Mouse (Mus musculus): Measurements from ENCODE around the gene Hist1h2af.
"Not testable (repeated sequence)": the region's sequence is repeated elsewhere in the genome, so short reads cannot be mapped to it uniquely, and the experiment has no call there.

The Hist1h2af gene

GRCm38 (mm10) chr13:23554393-23554792 is 20.7 kb downstream of the Hist1h2af start:
- no peak for DNase-seq (ENCODE audit: inconsistent age in 2 of 2, low spot score in 1 of 2)

DNA sequence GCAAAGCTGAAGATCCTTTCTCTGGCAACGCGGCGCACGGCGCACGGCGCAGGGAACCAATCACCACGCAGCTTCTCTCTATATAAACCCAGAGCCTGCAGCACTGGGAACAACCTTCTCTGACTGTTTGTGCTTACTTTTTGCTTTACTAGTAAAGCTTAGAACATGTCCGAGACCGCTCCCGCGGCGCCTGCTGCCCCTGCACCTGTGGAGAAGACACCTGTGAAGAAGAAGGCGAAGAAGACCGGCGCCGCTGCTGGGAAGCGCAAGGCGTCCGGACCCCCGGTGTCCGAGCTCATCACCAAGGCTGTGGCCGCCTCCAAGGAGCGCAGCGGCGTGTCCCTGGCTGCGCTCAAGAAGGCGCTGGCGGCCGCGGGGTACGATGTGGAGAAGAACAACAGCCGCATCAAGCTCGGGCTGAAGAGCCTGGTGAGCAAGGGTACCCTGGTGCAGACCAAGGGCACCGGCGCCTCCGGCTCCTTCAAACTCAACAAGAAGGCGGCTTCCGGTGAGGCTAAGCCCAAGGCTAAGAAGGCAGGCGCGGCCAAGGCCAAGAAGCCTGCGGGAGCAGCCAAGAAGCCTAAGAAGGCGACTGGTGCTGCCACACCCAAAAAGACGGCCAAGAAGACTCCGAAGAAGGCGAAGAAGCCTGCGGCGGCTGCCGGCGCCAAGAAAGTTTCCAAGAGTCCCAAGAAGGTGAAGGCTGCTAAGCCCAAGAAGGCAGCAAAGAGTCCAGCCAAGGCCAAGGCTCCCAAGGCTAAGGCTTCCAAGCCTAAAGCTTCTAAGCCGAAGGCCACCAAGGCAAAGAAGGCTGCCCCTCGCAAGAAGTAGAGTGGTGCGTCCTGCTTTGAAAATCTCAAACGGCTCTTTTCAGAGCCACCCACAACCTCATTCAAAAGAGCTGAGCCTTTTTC is 21.5 kb downstream of the Hist1h2af start:
- DNase-seq (ENCODE audit: inconsistent age in 2 of 2, low spot score in 1 of 2): peak; percentile 76 to 93

- DNase-seq (ENCODE audit: inconsistent age in 2 of 2, low spot score in 1 of 2): peak; percentile 66 to 94
Measured at GRCm38 (mm10) chr13:23555839-23556416, 22.2 kb downstream of the Hist1h2af start.

GRCm38 (mm10) chr13:23556906-23557305 is 23.2 kb downstream of the Hist1h2af start:
- DNase-seq (ENCODE audit: inconsistent age in 2 of 2, low spot score in 1 of 2): no peak

- not testable (repeated sequence) for DNase-seq (ENCODE audit: inconsistent age in 2 of 2, low spot score in 1 of 2)
Measured at GRCm38 (mm10) chr13:23560699-23561098, 27.0 kb downstream of the Hist1h2af start.

GRCm38 (mm10) chr13:23561531-23561882 is 27.8 kb downstream of the Hist1h2af start:
- not testable (repeated sequence) for DNase-seq (ENCODE audit: inconsistent age in 2 of 2, low spot score in 1 of 2)

- peak; percentile 95 to 98 for DNase-seq (ENCODE audit: inconsistent age in 2 of 2, low spot score in 1 of 2)
Measured at GRCm38 (mm10) chr13:23561883-23562659, 28.4 kb downstream of the Hist1h2af start, which contains the start of gene Hist1h3e. Gene Hist1h3e, minus strand, starts transcription at chr13:23562369.

GRCm38 (mm10) chr13:23562699-23563462 is 29.2 kb downstream of the Hist1h2af start:
- DNase-seq (ENCODE audit: inconsistent age in 2 of 2, low spot score in 1 of 2): peak; percentile 49 to 90

- DNase-seq (ENCODE audit: inconsistent age in 2 of 2, low spot score in 1 of 2): no peak
Measured at GRCm38 (mm10) chr13:23564482-23564881, 30.8 kb downstream of the Hist1h2af start.

DNA sequence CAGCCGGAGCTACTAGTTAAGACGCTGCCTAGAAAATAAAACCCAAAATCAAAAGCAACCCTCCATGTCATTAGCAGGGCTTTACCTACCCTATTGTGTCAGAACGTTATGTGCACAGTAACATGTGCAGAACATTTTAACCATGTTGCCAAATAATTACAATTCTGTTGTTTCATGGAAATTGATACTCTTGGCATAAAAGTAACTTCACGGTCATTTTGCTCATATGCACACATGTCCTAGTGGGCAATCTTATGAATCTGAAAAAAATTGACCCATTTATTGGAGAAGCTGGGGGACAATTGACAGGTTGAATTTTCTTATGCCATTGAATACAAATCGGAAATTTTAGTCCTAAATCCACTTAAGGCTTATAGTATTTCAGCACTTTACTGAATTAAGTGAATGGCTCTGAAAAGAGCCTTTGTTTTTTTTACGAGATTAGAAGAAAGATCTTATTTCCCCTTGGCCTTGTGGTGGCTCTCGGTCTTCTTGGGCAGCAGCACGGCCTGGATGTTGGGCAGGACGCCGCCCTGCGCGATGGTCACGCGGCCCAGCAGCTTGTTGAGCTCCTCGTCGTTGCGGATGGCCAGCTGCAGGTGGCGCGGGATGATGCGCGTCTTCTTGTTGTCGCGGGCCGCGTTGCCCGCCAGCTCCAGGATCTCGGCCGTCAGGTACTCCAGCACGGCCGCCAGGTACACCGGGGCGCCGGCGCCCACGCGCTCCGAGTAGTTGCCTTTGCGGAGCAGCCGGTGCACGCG is 36.7 kb downstream of the Hist1h2af start:
- DNase-seq (ENCODE audit: inconsistent age in 2 of 2, low spot score in 1 of 2): peak in 1 of 2 experiments; percentile 39

GRCm38 (mm10) chr13:23571022-23571503 is 37.4 kb downstream of the Hist1h2af start, which contains the start of the genes Hist1h2ae and Hist1h2bg:
Gene Hist1h2ae, minus strand, starts transcription at chr13:23571220.
Gene Hist1h2bg, plus strand, starts transcription at chr13:23571396.
- DNase-seq (ENCODE audit: inconsistent age in 2 of 2, low spot score in 1 of 2): peak; percentile 80 to 96

GRCm38 (mm10) chr13:23571504-23572217 is 38.0 kb downstream of the Hist1h2af start:
- DNase-seq (ENCODE audit: inconsistent age in 2 of 2, low spot score in 1 of 2): peak in 1 of 2 experiments; percentile 66

DNA sequence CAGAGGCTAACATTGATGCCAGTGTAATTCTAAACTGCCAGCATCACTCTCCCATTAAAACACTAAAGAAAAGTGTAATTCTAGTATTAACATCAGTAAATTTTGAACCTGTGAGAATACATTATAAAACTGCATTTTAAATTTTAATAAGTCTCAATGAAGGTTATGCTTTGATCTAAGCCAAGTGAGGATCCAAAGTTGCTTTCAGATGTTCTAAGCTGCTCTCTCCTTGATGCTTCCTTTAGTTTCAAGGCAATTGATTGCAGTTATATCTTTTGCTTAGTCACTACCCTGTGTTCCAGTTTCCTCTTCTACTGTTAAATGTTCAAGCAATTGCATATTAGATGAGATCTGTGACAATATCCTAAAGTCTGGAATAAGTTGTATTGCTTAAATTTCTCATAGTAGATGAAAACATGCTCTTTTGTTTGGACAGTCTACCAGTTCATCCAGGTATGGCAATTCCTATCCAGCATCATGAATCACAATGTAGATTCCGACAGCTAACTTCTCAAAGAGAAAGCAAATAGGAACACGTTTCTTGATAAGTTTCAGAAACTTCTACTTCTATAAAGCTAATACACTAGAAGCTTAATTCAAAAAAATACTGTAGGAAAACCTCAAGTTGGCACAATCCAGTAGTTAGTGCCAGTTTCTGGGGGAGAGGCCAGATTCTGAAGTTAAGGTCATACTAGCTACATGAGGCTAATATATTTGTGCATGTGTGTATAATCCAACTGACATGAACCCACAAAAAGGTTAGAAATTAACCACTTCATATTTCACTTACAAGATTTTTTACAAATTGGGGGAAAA is 38.7 kb downstream of the Hist1h2af start:
- DNase-seq (ENCODE audit: inconsistent age in 2 of 2, low spot score in 1 of 2): no peak

- peak in 1 of 2 experiments; percentile 52 for DNase-seq (ENCODE audit: inconsistent age in 2 of 2, low spot score in 1 of 2)
Measured at GRCm38 (mm10) chr13:23573034-23573897, 39.6 kb downstream of the Hist1h2af start.

DNA sequence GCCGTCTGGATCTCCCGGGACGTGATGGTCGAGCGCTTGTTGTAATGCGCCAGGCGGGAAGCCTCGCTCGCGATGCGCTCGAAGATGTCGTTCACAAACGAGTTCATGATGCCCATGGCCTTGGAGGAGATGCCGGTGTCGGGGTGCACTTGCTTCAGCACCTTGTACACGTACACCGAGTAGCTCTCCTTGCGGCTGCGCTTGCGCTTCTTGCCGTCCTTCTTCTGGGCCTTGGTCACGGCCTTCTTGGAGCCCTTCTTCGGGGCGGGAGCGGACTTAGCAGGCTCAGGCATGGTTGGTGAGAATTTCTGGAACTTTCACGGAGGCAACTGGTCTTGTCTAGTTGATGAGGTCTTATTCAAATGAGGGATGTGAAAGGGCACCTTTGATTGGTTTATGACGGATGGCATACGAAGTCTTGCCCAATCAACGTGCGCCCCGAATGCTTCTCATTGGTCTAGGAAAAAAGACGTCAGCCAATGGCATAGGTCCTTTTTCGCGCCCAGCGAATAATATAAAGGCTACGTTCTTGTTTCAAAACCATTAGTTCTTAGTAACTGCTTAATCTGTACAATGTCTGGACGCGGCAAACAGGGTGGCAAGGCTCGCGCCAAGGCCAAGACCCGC is 40.3 kb downstream of the Hist1h2af start, which contains the start of the genes Hist1h2bf and Hist1h2ad:
Gene Hist1h2bf, minus strand, starts transcription at position 299 of the 627 bp plus-strand sequence.
Gene Hist1h2ad, plus strand, starts transcription at position 484 of the 627 bp plus-strand sequence.
- DNase-seq (ENCODE audit: inconsistent age in 2 of 2, low spot score in 1 of 2): peak; percentile 84 to 95

DNA sequence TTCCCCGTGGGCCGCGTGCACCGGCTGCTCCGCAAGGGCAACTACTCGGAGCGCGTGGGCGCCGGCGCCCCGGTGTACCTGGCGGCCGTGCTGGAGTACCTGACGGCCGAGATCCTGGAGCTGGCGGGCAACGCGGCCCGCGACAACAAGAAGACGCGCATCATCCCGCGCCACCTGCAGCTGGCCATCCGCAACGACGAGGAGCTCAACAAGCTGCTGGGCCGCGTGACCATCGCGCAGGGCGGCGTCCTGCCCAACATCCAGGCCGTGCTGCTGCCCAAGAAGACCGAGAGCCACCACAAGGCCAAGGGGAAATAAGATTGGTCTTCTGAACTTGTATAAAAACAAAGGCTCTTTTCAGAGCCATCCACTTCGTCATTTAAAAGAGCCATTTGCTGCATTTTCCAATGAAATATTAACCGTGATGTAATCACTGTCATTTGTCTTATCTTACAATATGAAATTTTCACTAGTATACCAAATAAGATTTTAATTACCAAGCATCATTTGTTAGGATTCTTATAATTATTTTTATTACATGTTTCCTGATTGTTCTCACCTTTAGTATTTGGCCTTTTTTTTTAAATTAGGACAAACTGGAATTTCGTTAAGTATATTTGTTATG is 41.0 kb downstream of the Hist1h2af start:
- peak in 1 of 2 experiments; percentile 51 for DNase-seq (ENCODE audit: inconsistent age in 2 of 2, low spot score in 1 of 2)
